Mouse (Mus musculus) forebrain, embryonic 13.5 days (tissue): ENCODE data around the gene Arhgap9. TPM values are rescaled to one million over a fixed set of nuclear protein-coding genes. Genes with fewer than 3 reads are reported as not detected.
"Not testable (repeated sequence)": the region's sequence is repeated elsewhere in the genome, so short reads cannot be mapped to it uniquely, and the experiment has no call there.

Experiments used
- ATAC-seq: fragments of 200-750 bp; cut with Nextera tagmentation; 2 replicates; pipeline ENCODE4 v1.8.0; 2017
- H3K27ac ChIP-seq: fragments of 300-500 bp; sonication (generic); 2 replicates; pipeline ENCODE4 v1.5.1; 2015; ENCODE audit warnings: inconsistent platforms, mild to moderate bottlenecking, moderate library complexity
- H3K27me3 ChIP-seq: fragments of 300-500 bp; sonication (generic); 2 replicates; pipeline ENCODE4 v1.6.1; 2015; ENCODE audit warnings: mild to moderate bottlenecking, inconsistent platforms
- H3K36me3 ChIP-seq: fragments of 300-500 bp; sonication (generic); 2 replicates; pipeline ENCODE4 v1.6.1; 2015; ENCODE audit warnings: mild to moderate bottlenecking, inconsistent platforms; ENCODE audit not compliant: poor library complexity, severe bottlenecking
- H3K4me1 ChIP-seq: fragments of 300-500 bp; sonication (generic); 2 replicates; pipeline ENCODE4 v1.6.1; 2015; ENCODE audit warnings: inconsistent platforms
- H3K4me2 ChIP-seq: fragments of 300-500 bp; sonication (generic); 2 replicates; pipeline ENCODE4 v1.6.1; 2015; ENCODE audit warnings: inconsistent platforms, mild to moderate bottlenecking, moderate library complexity
- H3K4me3 ChIP-seq: fragments of 300-500 bp; sonication (generic); 2 replicates; pipeline ENCODE4 v1.5.1; 2015; ENCODE audit warnings: mild to moderate bottlenecking, inconsistent platforms
- H3K9ac ChIP-seq: fragments of 300-500 bp; sonication (generic); 2 replicates; pipeline ENCODE4 v1.6.1; 2015; ENCODE audit warnings: mild to moderate bottlenecking, inconsistent platforms
- H3K9me3 ChIP-seq: fragments of 300-500 bp; sonication (generic); replicated peaks from 2 replicates; pipeline ENCODE4 v1.6.1; 2016; ENCODE audit warnings: inconsistent platforms
- WGBS: fragments of 180-500 bp; shearing (Covaris S2); methylation state at CpG from one replicate; pipeline ENCODE4 v1.1.7; 2015; 5-methylcytosine and 5-hydroxymethylcytosine counted together
- polyA plus RNA-seq: library from polyadenylated mRNA; unstranded; fragments of >200 nt; fragmentation: Nextera tagmentation; extraction: Ambion mirVana; gene quantifications from 2 replicates; pipeline ENCODE4 v1.2.1, GENCODE M21; 2015

Gene Arhgap9
- polyA plus RNA-seq, 1 experiment from 2014 or later: 0.39 TPM

DNA sequence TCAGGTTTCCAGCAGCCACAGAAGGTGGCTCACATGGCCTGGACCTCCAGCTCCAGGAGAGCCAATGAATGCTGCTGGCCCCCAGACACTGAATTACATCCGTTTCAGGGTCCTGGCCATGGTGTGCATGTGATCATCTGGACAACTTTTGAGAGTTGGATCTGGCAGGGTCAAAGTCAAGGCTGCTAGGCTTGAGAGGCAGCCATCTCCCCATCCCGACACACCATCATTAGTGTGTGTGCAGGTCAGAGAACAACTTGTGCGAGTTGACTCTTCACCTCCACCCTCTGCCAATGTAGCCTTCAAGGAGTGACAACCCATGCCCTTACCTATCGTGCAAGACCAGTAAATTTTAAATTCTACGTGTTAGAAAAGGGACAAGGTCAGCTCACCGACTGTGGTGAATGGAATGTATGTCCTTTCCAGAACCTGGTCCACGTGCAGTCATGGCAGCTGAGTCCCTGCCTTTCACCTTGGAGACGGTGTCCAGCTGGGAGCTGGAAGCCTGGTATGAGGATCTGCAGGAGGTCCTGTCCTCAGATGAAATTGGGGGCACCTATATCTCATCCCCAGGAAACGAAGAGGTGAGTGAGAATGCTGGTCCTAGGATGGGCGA is 26.8 kb upstream of the Arhgap9 start:
- 90% methylated on average over 10 of the region's 10 CpGs for WGBS
- Histone ChIP-seq H3K4me3 (no peak overlapping the region), H3K27ac (no peak overlapping the region), H3K36me3 (peaks cover 69% of the 10 kb centered on the region), H3K27me3 (no peaks in the 10 kb centered on the region), H3K9ac (no peak overlapping the region), H3K4me1 (peaks cover 27% of the 10 kb centered on the region), H3K9me3 (no peaks in the 10 kb centered on the region), H3K4me2 (no peak overlapping the region)
- no peak for ATAC-seq

DNA sequence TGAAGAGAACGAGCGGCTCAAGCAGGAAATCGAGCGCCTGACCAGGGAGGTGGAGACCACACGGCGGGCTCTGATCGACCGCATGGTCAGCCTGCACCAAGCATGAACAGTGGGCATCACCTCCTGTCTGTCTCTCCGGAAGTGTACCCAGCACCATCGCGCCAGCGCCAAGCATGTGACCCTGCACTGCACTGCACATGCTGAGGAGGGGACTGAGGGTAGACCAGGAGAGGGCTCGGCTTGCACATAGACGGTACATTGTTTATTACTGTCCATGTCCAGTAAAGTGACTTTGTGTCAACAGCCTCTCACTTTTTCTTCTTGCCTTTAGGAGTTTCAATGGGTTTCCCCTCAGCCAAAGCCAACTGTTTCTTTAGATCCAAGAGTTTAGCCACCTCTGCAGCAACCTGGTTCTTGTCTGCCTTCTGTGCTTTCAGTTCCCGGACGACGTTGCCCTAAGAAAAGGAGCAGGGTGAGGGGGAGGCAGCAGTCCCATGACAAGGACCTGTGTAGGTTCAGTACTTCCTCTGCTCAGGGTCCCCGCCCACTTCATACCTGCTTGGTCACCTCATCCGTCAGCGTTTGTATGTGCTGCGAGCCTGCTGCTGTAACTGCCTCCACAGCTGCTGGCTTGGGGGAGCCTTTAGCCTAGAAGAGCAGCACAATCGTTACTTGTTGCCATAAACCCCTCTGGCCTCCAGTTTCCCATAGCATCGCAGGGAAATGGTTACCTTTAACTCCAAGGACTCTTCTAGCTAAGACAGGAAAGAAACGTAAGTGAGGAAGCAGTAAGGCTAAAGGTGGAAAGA is 25.6 kb upstream of the Arhgap9 start:
- H3K27ac ChIP-seq: no peak overlapping the region
- H3K4me3 ChIP-seq: no peak overlapping the region
- H3K36me3 ChIP-seq: peaks cover 80% of the 10 kb centered on the region
- H3K4me2 ChIP-seq: no peak overlapping the region
- 93% methylated on average over 24 of the region's 24 CpGs for WGBS
- peaks cover 23% of the 10 kb centered on the region for H3K4me1 ChIP-seq
- no peak overlapping the region for H3K9ac ChIP-seq
- no peaks in the 10 kb centered on the region for H3K27me3 ChIP-seq
- no peak for ATAC-seq
- no peaks in the 10 kb centered on the region for H3K9me3 ChIP-seq

DNA sequence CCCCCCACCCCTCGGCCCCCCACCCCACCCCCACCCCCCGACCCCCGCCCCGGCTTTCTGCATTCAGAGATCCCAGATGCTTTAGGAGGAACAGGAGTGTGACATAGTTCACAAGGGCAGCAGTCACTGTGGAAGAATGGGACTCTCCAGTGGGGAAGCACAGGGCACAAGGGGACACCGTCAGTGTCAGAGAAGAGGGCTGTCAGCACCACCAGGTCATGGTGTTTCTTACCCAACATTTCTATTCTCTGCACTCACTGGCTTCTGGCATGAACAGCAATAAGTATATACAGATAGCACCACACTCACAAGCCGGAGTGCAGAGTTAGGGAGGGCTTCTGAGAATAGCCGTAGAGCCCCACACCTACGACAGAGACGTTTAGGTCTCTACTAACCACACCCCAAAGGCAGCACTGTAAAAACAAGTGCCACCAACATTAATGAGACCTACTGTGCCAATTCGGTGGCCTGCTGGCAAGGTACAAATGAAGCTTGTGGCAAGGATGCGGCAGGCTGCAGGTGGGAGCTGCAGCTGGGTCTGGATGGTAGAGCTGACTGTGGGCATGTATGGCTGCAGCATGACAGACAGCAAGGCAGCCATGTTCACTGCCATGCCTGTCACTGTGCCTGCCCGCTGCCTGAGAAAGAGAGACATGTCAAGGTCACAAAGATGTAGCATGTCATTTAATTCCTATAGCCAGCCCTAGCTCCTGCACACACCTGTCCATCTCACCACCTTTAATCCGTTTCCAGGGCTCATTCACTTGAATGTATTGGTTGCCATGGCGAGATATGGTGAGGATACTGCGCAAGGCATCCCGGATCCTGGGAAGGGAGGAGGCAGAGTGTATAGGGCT is 24.5 kb upstream of the Arhgap9 start:
- peaks cover 90% of the 10 kb centered on the region for H3K36me3 ChIP-seq
- WGBS: 88% methylated on average over 16 of the region's 16 CpGs
- H3K27ac ChIP-seq: no peak overlapping the region
- no peaks in the 10 kb centered on the region for H3K27me3 ChIP-seq
- no peak overlapping the region for H3K4me3 ChIP-seq
- no peak overlapping the region for H3K4me2 ChIP-seq
- H3K9me3 ChIP-seq: no peaks in the 10 kb centered on the region
- H3K4me1 ChIP-seq: peaks cover 12% of the 10 kb centered on the region
- H3K9ac ChIP-seq: no peak overlapping the region
- ATAC-seq: no peak

DNA sequence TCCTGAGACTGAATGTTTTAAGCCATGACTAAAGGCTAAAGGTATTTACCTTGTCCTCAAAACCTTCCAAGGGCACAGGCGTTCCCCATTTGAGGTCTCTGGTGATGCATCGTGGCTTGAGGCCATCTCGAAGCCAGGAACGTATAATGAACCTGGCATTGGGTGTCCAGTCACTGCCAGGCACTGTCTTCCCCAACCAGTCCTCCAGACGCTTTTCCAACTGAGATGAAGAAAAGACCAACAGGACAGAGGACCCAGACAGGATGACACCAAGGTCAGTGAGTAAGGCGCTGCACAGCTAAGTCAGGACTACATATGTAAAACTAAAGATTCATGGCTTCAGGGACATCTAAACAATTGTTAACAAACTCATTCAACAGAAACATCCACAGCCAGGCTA is 21.4 kb upstream of the Arhgap9 start:
- 95% methylated on average over 6 of the region's 6 CpGs for WGBS
- H3K4me2 ChIP-seq: no peak overlapping the region

DNA sequence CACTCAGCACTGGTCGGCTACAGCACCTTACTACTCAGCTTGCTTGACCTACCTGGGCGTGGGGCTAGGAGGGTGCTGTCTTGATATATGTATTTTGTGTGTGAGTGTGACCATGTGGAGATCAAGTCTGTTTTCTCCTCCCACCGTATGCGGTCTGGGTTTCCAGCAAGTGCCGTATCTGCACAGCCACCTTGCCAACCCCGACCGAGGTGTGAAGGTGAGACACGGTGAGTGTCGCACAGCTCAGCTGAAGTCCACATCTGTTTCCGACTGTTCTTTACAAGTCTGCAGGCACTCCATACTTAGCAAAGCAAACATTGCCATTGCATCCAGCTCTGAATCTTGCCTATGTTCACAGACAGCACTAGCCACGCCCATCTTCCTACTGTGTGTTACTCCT is 18.6 kb upstream of the Arhgap9 start:
- H3K4me1 ChIP-seq: no peaks in the 10 kb centered on the region
- no peaks in the 10 kb centered on the region for H3K9me3 ChIP-seq
- H3K36me3 ChIP-seq: peaks cover 99% of the 10 kb centered on the region
- no peaks in the 10 kb centered on the region for H3K27me3 ChIP-seq
- no peak overlapping the region for H3K4me2 ChIP-seq
- no peak overlapping the region for H3K9ac ChIP-seq
- H3K4me3 ChIP-seq: no peak overlapping the region
- WGBS: 94% methylated on average over 11 of the region's 11 CpGs
- no peak overlapping the region for H3K27ac ChIP-seq
- ATAC-seq: no peak

More for the DNA sequence above, 21.4 kb upstream of the Arhgap9 start:
- no peak overlapping the region for H3K27ac ChIP-seq
- ATAC-seq: no peak
- H3K27me3 ChIP-seq: no peaks in the 10 kb centered on the region
- no peaks in the 10 kb centered on the region for H3K9me3 ChIP-seq
- H3K9ac ChIP-seq: no peak overlapping the region
- no peak overlapping the region for H3K4me3 ChIP-seq
- no peaks in the 10 kb centered on the region for H3K4me1 ChIP-seq
- peaks cover 99% of the 10 kb centered on the region for H3K36me3 ChIP-seq

DNA sequence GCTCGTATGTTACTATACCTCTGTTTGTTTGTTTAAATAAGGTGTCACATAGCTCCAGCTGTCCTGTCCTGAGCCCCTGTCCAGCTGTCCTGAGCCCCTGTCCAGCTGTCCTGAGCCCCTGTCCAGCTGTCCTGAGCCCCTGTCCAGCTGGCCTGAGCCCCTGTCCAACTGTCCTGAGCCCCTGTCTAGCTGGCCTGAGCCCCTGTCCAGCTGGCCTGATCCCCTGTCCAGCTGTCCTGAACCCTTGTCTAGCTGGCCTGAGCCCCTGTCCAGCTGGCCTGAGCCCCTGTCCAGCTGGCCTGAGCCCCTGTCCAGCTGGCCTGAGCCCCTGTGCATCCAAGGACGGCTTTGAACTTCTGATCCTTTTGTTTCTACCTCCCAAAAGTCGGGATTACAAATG is 12.6 kb upstream of the Arhgap9 start:
- Histone ChIP-seq H3K36me3 (peaks cover 53% of the 10 kb centered on the region), H3K4me1 (peaks cover 15% of the 10 kb centered on the region)
- H3K27ac ChIP-seq, H3K4me2 ChIP-seq, H3K9ac ChIP-seq, H3K9me3 ChIP-seq, ATAC-seq, H3K4me3 ChIP-seq, H3K27me3 ChIP-seq: not testable (repeated sequence)
- WGBS: 77% methylated on average over 3 of the region's 3 CpGs

DNA sequence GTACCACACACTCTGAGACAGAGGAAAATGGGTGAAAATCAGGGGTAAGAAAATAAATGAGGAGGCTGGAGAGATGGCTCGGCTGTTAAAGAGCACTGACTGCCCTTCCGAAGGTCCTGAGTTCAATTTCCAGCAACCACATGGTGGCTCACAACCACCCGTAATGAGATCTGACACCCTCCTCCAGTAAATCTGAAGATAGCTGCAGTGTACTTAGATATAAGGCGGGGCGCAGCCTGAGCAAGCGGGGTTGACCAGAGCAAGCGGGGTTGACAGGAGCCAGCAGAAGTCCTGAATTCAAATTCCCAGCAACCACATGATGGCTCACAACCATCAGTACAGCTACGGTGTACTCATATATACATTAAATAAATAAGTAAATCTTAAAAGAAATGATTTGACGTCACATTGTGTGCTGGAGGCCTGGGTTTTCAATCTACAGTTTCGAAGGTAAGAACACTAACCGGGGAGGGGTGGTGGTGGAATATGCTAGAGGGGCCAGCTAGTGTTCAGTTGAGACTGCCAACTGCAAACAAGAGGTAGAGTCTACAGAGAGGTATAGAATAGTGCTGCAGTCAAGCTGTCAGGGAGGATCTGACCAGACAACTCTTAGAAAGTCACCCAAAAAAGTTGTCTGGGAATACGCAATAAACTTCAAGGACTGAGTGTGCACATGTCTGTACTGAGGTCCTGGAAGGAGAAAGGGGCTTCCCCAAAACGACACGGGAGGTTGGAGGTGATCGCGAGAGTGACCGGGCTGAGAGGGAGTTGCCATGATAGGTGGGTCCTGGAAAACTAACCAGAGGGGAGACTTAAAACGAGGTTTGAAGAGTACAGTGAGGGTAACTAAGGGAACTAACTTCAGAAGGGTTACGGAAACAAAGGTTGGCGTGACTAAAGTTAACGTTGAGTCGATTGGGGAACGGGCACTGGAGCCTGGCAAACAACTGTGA is 11.0 kb upstream of the Arhgap9 start:
- H3K27ac ChIP-seq: peak overlapping the region; percentile 61
- H3K4me1 ChIP-seq: peaks cover 15% of the 10 kb centered on the region
- no peaks in the 10 kb centered on the region for H3K27me3 ChIP-seq
- WGBS: 36% methylated on average over 23 of the region's 23 CpGs
- H3K9me3 ChIP-seq: no peaks in the 10 kb centered on the region
- peak overlapping the region; percentile 86 for H3K9ac ChIP-seq
- H3K36me3 ChIP-seq: peaks cover 37% of the 10 kb centered on the region
- ATAC-seq: peak; percentile 33
- H3K4me3 ChIP-seq: peak overlapping the region; percentile 74
- peak overlapping the region; percentile 69 for H3K4me2 ChIP-seq

DNA sequence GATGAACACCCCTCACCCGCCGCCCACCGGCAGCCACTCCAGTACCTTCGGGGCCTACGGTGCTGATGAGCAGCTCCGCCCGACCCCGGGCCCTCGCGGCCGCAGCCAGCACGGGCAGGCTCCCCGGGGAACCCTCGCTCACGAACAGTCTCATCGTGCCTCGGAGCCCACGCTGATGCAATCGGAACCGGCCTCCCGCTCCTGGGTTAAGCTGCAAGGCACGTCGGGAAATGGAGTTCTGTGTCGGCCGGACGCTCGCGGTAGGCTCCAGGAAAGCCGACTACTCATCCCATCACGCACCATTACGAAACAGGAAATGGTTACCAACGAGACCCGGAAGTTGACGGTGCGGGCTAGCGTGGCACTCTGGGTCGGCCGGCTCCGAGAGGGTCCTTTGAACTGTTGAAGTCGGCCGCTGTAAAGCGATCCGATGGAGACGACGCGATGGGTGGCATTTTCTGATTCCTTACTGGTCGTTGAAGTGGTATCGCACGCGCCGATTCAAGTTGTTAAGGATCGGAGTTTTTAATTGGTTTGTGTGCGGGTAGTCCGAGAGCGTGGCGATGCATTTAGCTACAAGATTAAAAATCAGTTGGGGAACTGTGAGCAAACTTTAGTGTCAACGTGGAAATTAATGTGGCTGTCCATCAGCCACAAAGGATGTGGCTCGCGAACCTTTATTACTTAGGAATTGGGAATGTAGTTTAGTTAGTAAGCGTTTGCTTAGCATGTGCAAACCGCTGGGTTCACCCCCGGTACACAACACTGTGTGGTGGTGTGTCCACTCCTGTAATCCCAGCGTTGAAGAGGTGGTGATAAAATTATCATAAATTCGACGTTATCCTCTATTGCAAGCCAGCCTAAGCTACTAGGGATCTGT is 10.0 kb upstream of the Arhgap9 start, which contains the start of gene Mars:
Gene Mars, minus strand, starts transcription at position 311 of the 880 bp plus-strand sequence.
- peak within 1 kb of the TSS; percentile 74 for H3K4me3 ChIP-seq
- H3K9ac ChIP-seq: peak within 1 kb of the TSS; percentile 86
- ATAC-seq: peak; percentile 98
- WGBS: under 1% methylated on average over 65 of the region's 65 CpGs
- H3K4me2 ChIP-seq: peak within 1 kb of the TSS; percentile 69
- peaks cover 27% of the 10 kb centered on the region for H3K36me3 ChIP-seq
- peaks cover 15% of the 10 kb centered on the region for H3K4me1 ChIP-seq
- no peaks in the 10 kb centered on the region for H3K27me3 ChIP-seq
- H3K9me3 ChIP-seq: no peaks in the 10 kb centered on the region
- H3K27ac ChIP-seq: peak within 1 kb of the TSS; percentile 69

DNA sequence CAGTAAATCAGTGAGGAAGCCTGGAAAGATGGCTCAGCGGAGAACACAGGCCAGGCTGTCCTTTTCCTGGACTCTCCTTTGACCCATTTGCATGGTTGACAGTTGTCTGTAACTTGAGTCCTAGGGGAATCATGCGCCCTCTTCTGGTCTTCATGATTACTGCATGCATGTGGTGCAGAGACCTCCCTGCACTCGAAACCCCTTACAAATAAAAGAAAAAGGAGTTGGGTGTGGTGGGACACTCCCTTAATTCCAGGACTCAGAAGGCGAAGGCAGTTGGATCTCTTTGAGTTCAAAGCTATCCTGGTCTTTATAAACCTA is 9.4 kb upstream of the Arhgap9 start:
- Histone ChIP-seq H3K4me2 (peak overlapping the region; percentile 69), H3K9ac (peak overlapping the region; percentile 58), H3K27me3 (no peaks in the 10 kb centered on the region), H3K4me1 (peaks cover 15% of the 10 kb centered on the region), H3K36me3 (peaks cover 21% of the 10 kb centered on the region), H3K4me3 (peak overlapping the region; percentile 74), H3K9me3 (no peaks in the 10 kb centered on the region), H3K27ac (peak overlapping the region; percentile 69)
- WGBS: under 1% methylated on average over 4 of the region's 4 CpGs
- peak; percentile 56 for ATAC-seq

DNA sequence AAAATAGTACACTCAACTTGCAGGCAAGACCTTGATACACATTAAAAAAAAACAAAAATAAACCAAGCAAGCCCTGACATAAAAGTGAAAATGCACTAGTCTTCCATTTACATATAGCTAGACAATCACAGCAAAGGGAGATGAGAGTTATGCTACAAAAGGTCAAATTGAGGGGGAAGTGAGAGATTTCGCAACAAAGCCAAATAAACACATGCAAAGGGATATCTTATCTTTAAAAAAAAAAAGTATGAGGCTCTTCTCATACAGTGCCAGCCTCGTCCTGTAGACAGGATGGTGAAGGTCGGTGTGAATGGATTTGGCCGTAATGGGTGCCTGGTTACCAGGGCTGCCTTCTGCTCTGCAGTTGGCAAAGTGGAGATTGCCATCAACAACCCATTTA is 8.9 kb upstream of the Arhgap9 start:
- 0 out of 2 replicates have a peak, but pooled peaks cover 2% of the 10 kb centered on the region for H3K27me3 ChIP-seq
- no peak overlapping the region for H3K4me2 ChIP-seq
- no peak for ATAC-seq
- H3K9ac ChIP-seq: no peak overlapping the region
- no peak overlapping the region for H3K27ac ChIP-seq
- peaks cover 16% of the 10 kb centered on the region for H3K36me3 ChIP-seq
- H3K9me3 ChIP-seq: no peaks in the 10 kb centered on the region
- 78% methylated on average over 4 of the region's 4 CpGs for WGBS
- peaks cover 15% of the 10 kb centered on the region for H3K4me1 ChIP-seq
- H3K4me3 ChIP-seq: no peak overlapping the region
